Mouse (Mus musculus) liver, embryonic 11.5 days (tissue): ENCODE data around the gene Gba. TPM values are rescaled to one million over a fixed set of nuclear protein-coding genes. Genes with fewer than 3 reads are reported as not detected.
A peak's percentile ranks its signal among the peaks of the same experiment; 100 is the strongest.

Source experiments
- ATAC-seq: fragments of 200-750 bp; cut with Nextera tagmentation; replicated peaks from 2 replicates; pipeline ENCODE4 v1.8.0; 2017; ENCODE audit warnings: moderate number of reproducible peaks, mild to moderate bottlenecking, moderate TSS enrichment, moderate library complexity; ENCODE audit not compliant: low FRiP score
- DNase-seq: peaks from one replicate; pipeline ENCODE4 v3.0.0-alpha.2; 2017; ENCODE audit warnings: low spot score
- H3K27ac ChIP-seq: fragments of 300-500 bp; sonication (generic); 2 replicates; pipeline ENCODE4 v1.5.1; 2014; ENCODE audit warnings: mild to moderate bottlenecking, low read depth, low read length, control low read depth
- H3K27me3 ChIP-seq: fragments of 300-500 bp; sonication (generic); replicated peaks from 2 replicates; pipeline ENCODE4 v1.6.1; 2014; ENCODE audit warnings: low read length, mixed read lengths; ENCODE audit not compliant: control insufficient read depth, insufficient read depth
- H3K36me3 ChIP-seq: fragments of 300-500 bp; sonication (generic); 2 replicates; pipeline ENCODE4 v1.6.1; 2014; ENCODE audit warnings: mild to moderate bottlenecking, low read length, moderate library complexity, mixed read lengths; ENCODE audit not compliant: control insufficient read depth, insufficient read depth
- H3K4me1 ChIP-seq: fragments of 300-500 bp; sonication (generic); replicated peaks from 2 replicates; pipeline ENCODE4 v1.6.1; 2014; ENCODE audit warnings: low read length, mixed read lengths; ENCODE audit not compliant: control insufficient read depth, insufficient read depth
- H3K4me2 ChIP-seq: fragments of 300-500 bp; sonication (generic); 2 replicates; pipeline ENCODE4 v1.6.1; 2014; ENCODE audit warnings: mild to moderate bottlenecking, control low read depth, moderate library complexity
- H3K4me3 ChIP-seq: fragments of 300-500 bp; sonication (generic); 2 replicates; pipeline ENCODE4 v1.5.1; 2014; ENCODE audit warnings: low read depth, low read length, control low read depth
- H3K9ac ChIP-seq: fragments of 300-500 bp; sonication (generic); 2 replicates; pipeline ENCODE4 v1.6.1; 2014; ENCODE audit warnings: low read depth, low read length, control low read depth
- H3K9me3 ChIP-seq: fragments of 300-500 bp; sonication (generic); 2 replicates; pipeline ENCODE4 v1.6.1; 2016; ENCODE audit warnings: low read length, inconsistent platforms, mixed read lengths; ENCODE audit not compliant: control insufficient read depth
- WGBS: fragments of 180-500 bp; shearing (Covaris S2); extraction: QIAGEN DNeasy Blood & Tissue Kit; methylation state at CpG from one replicate; pipeline ENCODE4 v1.1.7; 2014; 5-methylcytosine and 5-hydroxymethylcytosine counted together
- polyA plus RNA-seq: library from polyadenylated mRNA; unstranded; fragments of >200 nt; fragmentation: Nextera tagmentation; extraction: Ambion mirVana; gene quantifications from 2 replicates; pipeline ENCODE4 v1.2.1, GENCODE M21; 2014

The Gba gene
- polyA plus RNA-seq, 1 experiment from 2014 or later = 38.5 TPM

GRCm38 (mm10) chr3:89178107-89178385, 24.7 kb upstream of the Gba start:
- 7% methylated on average over 6 of the region's 6 CpGs for WGBS
- DNase-seq (no peak), ATAC-seq (no peak)
- Histone ChIP-seq H3K27me3 (no peaks in the 10 kb centered on the region), H3K9me3 (no peaks in the 10 kb centered on the region), H3K4me1 (peaks cover 24% of the 10 kb centered on the region), H3K4me2 (peak overlapping the region; percentile 76), H3K9ac (peak overlapping the region; percentile 90), H3K4me3 (peak overlapping the region; percentile 84), H3K27ac (peak overlapping the region; percentile 75), H3K36me3 (peaks cover 60% of the 10 kb centered on the region)

GRCm38 (mm10) chr3:89179056-89179455, 23.7 kb upstream of the Gba start:
- H3K4me2 ChIP-seq = peak overlapping the region; percentile 76
- peaks cover 32% of the 10 kb centered on the region for H3K4me1 ChIP-seq

GRCm38 (mm10) chr3:89181749-89182500, 20.8 kb upstream of the Gba start:
- H3K9me3 ChIP-seq = no peaks in the 10 kb centered on the region
- WGBS = 89% methylated on average over 27 of the region's 27 CpGs
- no peak overlapping the region for H3K4me2 ChIP-seq
- 0 out of 2 replicates have a peak overlapping the region, but pooled peaks have one; percentile 45 for H3K27ac ChIP-seq
- H3K4me1 ChIP-seq = peaks cover 37% of the 10 kb centered on the region
- peaks cover 31% of the 10 kb centered on the region for H3K36me3 ChIP-seq
- no peak overlapping the region for H3K9ac ChIP-seq
- H3K4me3 ChIP-seq = no peak overlapping the region
- DNase-seq (no peak), ATAC-seq (no peak)
- no peaks in the 10 kb centered on the region for H3K27me3 ChIP-seq

More at GRCm38 (mm10) chr3:89179056-89179455, 23.7 kb upstream of the Gba start:
- Histone ChIP-seq H3K4me3 (peak overlapping the region; percentile 84), H3K36me3 (peaks cover 50% of the 10 kb centered on the region), H3K9me3 (no peaks in the 10 kb centered on the region), H3K27me3 (no peaks in the 10 kb centered on the region), H3K27ac (0 out of 2 replicates have a peak overlapping the region, but pooled peaks have one; percentile 6), H3K9ac (peak overlapping the region; percentile 90; the same call in 1 of the 2 replicates)
- no peak for ATAC-seq
- WGBS = 85% methylated on average over 11 of the region's 11 CpGs
- no peak for DNase-seq

GRCm38 (mm10) chr3:89182531-89183057, 20.1 kb upstream of the Gba start:
- WGBS = 44% methylated on average over 7 of the region's 7 CpGs
- ATAC-seq (peak; percentile 13; the same call in 1 of the 2 replicates), DNase-seq (no peak)
- no peaks in the 10 kb centered on the region for H3K9me3 ChIP-seq
- no peaks in the 10 kb centered on the region for H3K27me3 ChIP-seq
- H3K4me1 ChIP-seq = peaks cover 43% of the 10 kb centered on the region
- H3K4me3 ChIP-seq = peak overlapping the region; percentile 58
- peaks cover 31% of the 10 kb centered on the region for H3K36me3 ChIP-seq
- peak overlapping the region; percentile 73 for H3K9ac ChIP-seq
- peak overlapping the region; percentile 56 for H3K27ac ChIP-seq
- H3K4me2 ChIP-seq = peak overlapping the region; percentile 97

- no peaks in the 10 kb centered on the region for H3K27me3 ChIP-seq
- peak within 1 kb of the TSS; percentile 60 for H3K27ac ChIP-seq
- H3K9ac ChIP-seq = peak within 1 kb of the TSS; percentile 73
- DNase-seq (peak; percentile 85), ATAC-seq (peak; percentile 93)
- H3K9me3 ChIP-seq = no peaks in the 10 kb centered on the region
- peak within 1 kb of the TSS; percentile 58 for H3K4me3 ChIP-seq
- WGBS = 19% methylated on average over 39 of the region's 39 CpGs
- H3K4me1 ChIP-seq = peaks cover 41% of the 10 kb centered on the region
- H3K36me3 ChIP-seq = peaks cover 31% of the 10 kb centered on the region
- H3K4me2 ChIP-seq = peak within 1 kb of the TSS; percentile 97
These were observed 19.4 kb upstream of the Gba start, which contains the start of gene Fam189b for GRCm38 (mm10) chr3:89183058-89183958. TSS of gene Fam189b (plus strand) at chr3:89183143.

GRCm38 (mm10) chr3:89183959-89184315, 18.8 kb upstream of the Gba start:
- peaks cover 35% of the 10 kb centered on the region for H3K4me1 ChIP-seq
- DNase-seq (no peak), ATAC-seq (no peak)
- WGBS = 78% methylated on average over 6 of the region's 6 CpGs
- peaks cover 31% of the 10 kb centered on the region for H3K36me3 ChIP-seq
- no peaks in the 10 kb centered on the region for H3K27me3 ChIP-seq
- no peaks in the 10 kb centered on the region for H3K9me3 ChIP-seq
- peak overlapping the region; percentile 97 for H3K4me2 ChIP-seq
- H3K4me3 ChIP-seq = peak overlapping the region; percentile 58
- H3K9ac ChIP-seq = peak overlapping the region; percentile 73
- no peak overlapping the region for H3K27ac ChIP-seq

GRCm38 (mm10) chr3:89187197-89187596, 15.5 kb upstream of the Gba start:
- Histone ChIP-seq H3K36me3 (peaks cover 1% of the 10 kb centered on the region; the same call in 1 of the 2 replicates), H3K27ac (no peak overlapping the region), H3K27me3 (no peaks in the 10 kb centered on the region), H3K4me1 (peaks cover 32% of the 10 kb centered on the region), H3K4me2 (peak overlapping the region; percentile 19; the same call in 1 of the 2 replicates), H3K4me3 (no peak overlapping the region), H3K9ac (0 out of 2 replicates have a peak overlapping the region, but pooled peaks have one; percentile 9), H3K9me3 (no peaks in the 10 kb centered on the region)
- DNase-seq (no peak), ATAC-seq (no peak)
- WGBS = 47% methylated on average over 23 of the region's 23 CpGs

GRCm38 (mm10) chr3:89187690-89188477, 14.8 kb upstream of the Gba start:
- ATAC-seq = no peak
- Histone ChIP-seq H3K9me3 (no peaks in the 10 kb centered on the region), H3K4me2 (0 out of 2 replicates have a peak overlapping the region, but pooled peaks have one; percentile 19), H3K9ac (0 out of 2 replicates have a peak overlapping the region, but pooled peaks have one; percentile 9), H3K36me3 (no peaks in the 10 kb centered on the region), H3K4me1 (peaks cover 26% of the 10 kb centered on the region), H3K4me3 (no peak overlapping the region), H3K27me3 (no peaks in the 10 kb centered on the region), H3K27ac (no peak overlapping the region)
- DNase-seq = no peak
- 64% methylated on average over 18 of the region's 18 CpGs for WGBS
